Mouse (Mus musculus) neural tube, embryonic 10.5 days (tissue): ENCODE results near the gene Arhgap32.
"Not testable (repeated sequence)": the region's sequence is repeated elsewhere in the genome, so short reads cannot be mapped to it uniquely, and the experiment has no call there.

ENCODE experiments used
- DNase-seq: peaks from one replicate; pipeline ENCODE4 v3.0.0-alpha.2; 2017; ENCODE audit warnings: low spot score; ENCODE audit errors: extremely low spot score

The Arhgap32 gene

GRCm38 (mm10) chr9:32137697-32138426 is 21.9 kb downstream of the Arhgap32 start:
- no peak for DNase-seq

- DNase-seq, result no peak
Measured at GRCm38 (mm10) chr9:32138616-32139015, 22.7 kb downstream of the Arhgap32 start.

GRCm38 (mm10) chr9:32139641-32140040 is 23.7 kb downstream of the Arhgap32 start:
- DNase-seq, result no peak

GRCm38 (mm10) chr9:32142834-32143233 is 26.9 kb downstream of the Arhgap32 start:
- DNase-seq, result no peak

GRCm38 (mm10) chr9:32143451-32143850 is 27.5 kb downstream of the Arhgap32 start:
- DNase-seq, result no peak

- no peak for DNase-seq
Measured at GRCm38 (mm10) chr9:32146257-32146996, 30.5 kb downstream of the Arhgap32 start.

GRCm38 (mm10) chr9:32149241-32149640 is 33.3 kb downstream of the Arhgap32 start:
- DNase-seq, result no peak

GRCm38 (mm10) chr9:32149836-32150642 is 34.1 kb downstream of the Arhgap32 start:
- no peak for DNase-seq

GRCm38 (mm10) chr9:32154727-32155371 is 38.9 kb downstream of the Arhgap32 start:
- no peak for DNase-seq

GRCm38 (mm10) chr9:32156706-32157105 is 40.8 kb downstream of the Arhgap32 start:
- no peak for DNase-seq

- no peak for DNase-seq
Measured at GRCm38 (mm10) chr9:32157201-32157600, 41.3 kb downstream of the Arhgap32 start.

- DNase-seq, result peak; percentile 73
Measured at GRCm38 (mm10) chr9:32158837-32159543, 43.1 kb downstream of the Arhgap32 start.

GRCm38 (mm10) chr9:32159724-32160123 is 43.8 kb downstream of the Arhgap32 start:
- no peak for DNase-seq

GRCm38 (mm10) chr9:32162792-32163191 is 46.9 kb downstream of the Arhgap32 start:
- no peak for DNase-seq

- not testable (repeated sequence) for DNase-seq
Measured at GRCm38 (mm10) chr9:32163820-32164219, 47.9 kb downstream of the Arhgap32 start.

- DNase-seq, result no peak
Measured at GRCm38 (mm10) chr9:32168546-32169137, 52.7 kb downstream of the Arhgap32 start.

- DNase-seq, result no peak
Measured at GRCm38 (mm10) chr9:32170713-32171112, 54.8 kb downstream of the Arhgap32 start.

GRCm38 (mm10) chr9:32176612-32177011 is 60.7 kb downstream of the Arhgap32 start:
- DNase-seq, result no peak

- DNase-seq, result no peak
Measured at GRCm38 (mm10) chr9:32181170-32181569, 65.2 kb downstream of the Arhgap32 start.

- no peak for DNase-seq
Measured at GRCm38 (mm10) chr9:32186489-32186888, 70.6 kb downstream of the Arhgap32 start.
